Mouse (Mus musculus): Measurements from ENCODE around the gene Wsb1. TPM values are rescaled to one million over a fixed set of nuclear protein-coding genes. Genes with fewer than 3 reads are reported as not detected.
A peak's percentile ranks its signal among the peaks of the same experiment; 100 is the strongest.
"Not testable (repeated sequence)": the region's sequence is repeated elsewhere in the genome, so short reads cannot be mapped to it uniquely, and the experiment has no call there.

Gene Wsb1
- total RNA-seq, 2 experiments from 2014 or later: 6.7 to 6.9 TPM

DNA sequence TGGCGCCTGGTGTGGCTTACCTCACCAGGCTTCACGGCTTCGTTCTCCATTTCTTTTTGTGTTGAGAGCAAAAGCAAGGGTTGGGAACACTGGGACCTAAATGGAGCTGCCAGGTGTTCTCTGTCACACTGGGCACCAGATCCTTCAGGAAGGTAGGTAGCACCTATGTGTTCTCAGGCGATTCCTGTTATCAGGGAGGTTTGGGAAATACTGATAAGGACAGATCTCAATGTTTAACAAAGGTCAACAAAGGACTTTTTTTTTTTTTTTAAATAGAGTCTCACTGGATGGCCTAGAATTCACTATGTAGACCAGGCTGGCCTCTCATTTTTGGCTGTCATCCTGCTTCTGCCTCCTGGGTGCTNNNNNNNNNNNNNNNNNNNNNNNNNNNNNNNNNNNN lies 19.3 kb upstream of the Wsb1 start:
- intact Hi-C loops (cut with DNase I): no loop called here
- DNase-seq: no peak

GRCm38 (mm10) chr11:79273039-79273438 lies 18.6 kb upstream of the Wsb1 start:
- DNase-seq: no peak
- intact Hi-C loops (cut with DNase I): no loop called here

DNA sequence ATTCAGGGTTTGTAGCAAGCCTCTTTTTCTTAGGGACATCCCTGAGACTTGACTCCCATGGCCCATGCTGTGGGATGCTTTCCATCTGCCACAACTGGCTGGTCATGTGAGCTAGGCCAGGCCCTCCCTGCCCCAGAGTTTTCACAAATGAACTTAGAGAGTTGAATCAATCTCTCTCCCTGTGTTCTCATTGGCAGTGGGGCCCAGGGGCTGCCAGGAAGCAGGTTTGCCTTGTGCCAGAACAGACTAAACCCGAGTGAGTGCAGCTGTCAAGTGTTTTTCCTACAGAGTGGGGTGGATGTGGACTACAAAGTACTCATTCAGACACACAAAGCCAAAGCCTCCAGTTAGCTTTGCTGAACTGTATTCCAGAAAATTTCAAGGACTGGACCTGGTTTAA lies 12.7 kb upstream of the Wsb1 start:
- no peak for DNase-seq
- intact Hi-C loops (cut with DNase I): no loop called here

DNA sequence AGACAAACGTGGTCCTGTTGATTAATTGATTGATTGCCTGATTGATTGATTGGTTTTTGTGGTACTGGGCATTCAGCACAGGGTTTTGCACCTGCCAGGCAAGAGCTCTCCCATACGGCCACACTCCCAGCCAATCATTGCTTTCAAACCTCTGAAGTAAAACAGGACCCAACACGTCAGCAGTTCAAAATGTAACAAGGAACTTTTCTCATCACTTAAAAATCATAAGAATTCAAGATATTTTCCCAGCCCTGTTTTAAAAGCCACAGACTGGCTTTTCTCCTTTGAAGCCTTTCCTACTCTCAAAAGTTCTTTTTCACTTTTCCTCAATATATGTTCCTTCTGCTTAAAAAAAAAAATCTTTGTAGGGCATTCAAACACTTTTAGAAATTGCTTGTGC lies 9.9 kb upstream of the Wsb1 start:
- intact Hi-C loops (cut with DNase I): no loop called here
- no peak for DNase-seq

- intact Hi-C loops (cut with DNase I); DNase-seq: not testable (repeated sequence)
Observed at GRCm38 (mm10) chr11:79260126-79260525, 5.7 kb upstream of the Wsb1 start.

DNA sequence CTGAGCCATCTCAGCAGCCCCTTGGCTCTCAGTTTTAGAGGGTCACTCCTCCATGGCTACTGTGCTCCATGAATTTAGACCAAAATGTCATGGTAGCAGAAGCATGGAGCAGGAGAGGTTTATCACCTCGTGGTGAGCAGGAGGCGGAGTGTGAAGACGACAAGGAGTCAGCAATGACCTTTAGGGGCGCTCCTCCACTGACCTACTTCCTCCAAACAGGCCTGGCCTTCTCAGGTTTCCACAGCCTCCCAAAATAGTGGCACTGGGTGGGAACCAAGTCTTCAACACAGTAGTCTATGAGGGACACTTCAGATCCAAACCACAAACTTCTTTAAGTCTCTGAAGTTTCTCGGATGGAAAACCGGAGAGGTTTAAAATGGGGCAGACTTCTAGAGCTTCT lies 4.3 kb upstream of the Wsb1 start:
- intact Hi-C loops (cut with DNase I): loop anchor here (2.0 to 5.0 kb wide), 2 partner anchors 28 to 34 kb away; no protein-coding TSS in a partner anchor

GRCm38 (mm10) chr11:79253542-79254390 lies 705 bp downstream of the Wsb1 start:
- DNase-seq: peak; percentile 40 to 51
- intact Hi-C loops (cut with DNase I): no loop called here

More for the DNA sequence above, 4.3 kb upstream of the Wsb1 start:
- DNase-seq: peak in 1 of 2 experiments; percentile 14

- DNase-seq: no peak
- intact Hi-C loops (cut with DNase I): no loop called here
Observed at GRCm38 (mm10) chr11:79252881-79253541, 1.5 kb downstream of the Wsb1 start.

- intact Hi-C loops (cut with DNase I): no loop called here
- no peak for DNase-seq
Observed at GRCm38 (mm10) chr11:79239024-79239423, 15.4 kb downstream of the Wsb1 start.

DNA sequence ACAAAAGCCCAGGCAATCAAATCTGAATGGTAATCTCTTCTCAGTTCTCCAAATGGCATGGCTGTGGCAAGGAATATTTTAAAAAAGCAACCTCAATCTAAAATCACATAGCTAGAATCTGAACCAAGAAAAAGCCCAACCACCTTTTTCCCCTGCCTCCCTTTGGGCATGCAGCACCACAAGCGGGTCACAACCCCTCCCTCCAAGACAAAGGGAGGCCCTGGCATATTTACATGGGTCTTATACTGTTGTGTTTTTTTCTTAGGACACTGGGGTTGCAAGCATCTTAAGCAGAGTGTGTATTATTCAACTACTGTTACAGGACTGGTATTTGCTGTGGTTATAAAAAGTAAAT lies 16.1 kb downstream of the Wsb1 start:
- intact Hi-C loops (cut with DNase I): no loop called here
- DNase-seq: no peak

DNA sequence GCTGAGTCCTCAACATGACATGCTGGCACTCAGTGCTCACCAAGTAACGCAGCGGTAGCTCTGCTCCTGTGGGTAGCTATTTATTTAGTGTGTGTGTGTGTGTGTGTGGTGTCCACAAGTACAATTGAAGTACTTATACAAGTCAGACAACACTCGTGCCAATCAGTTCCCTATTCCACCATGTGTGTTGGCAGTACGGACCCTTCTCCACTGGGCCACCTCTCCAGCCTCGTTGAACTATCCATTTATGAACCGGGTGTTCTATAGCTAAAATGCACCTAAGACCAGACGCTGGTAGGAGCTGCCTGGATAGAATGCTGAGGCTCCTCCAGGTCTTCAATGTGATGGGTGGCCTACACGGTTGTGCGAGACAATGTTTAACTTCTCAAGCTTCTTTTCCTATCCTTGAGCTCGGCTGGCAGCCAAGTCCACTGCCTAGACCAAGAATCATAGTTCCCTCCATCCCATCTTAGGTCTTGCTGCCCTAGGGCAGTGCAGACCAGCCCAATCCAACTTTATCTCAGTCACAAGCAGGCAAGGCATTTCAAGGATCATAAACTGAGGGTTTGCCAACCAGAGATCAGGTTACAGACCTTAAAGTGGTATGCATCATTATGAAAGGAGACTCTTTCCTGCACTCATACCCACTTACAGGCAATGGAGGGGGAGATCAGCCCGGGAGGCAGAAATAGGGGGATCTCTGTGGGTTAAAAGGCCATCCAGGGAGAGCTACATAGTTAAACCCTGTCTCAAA lies 16.6 kb downstream of the Wsb1 start:
- DNase-seq: no peak
- intact Hi-C loops (cut with DNase I): no loop called here

DNA sequence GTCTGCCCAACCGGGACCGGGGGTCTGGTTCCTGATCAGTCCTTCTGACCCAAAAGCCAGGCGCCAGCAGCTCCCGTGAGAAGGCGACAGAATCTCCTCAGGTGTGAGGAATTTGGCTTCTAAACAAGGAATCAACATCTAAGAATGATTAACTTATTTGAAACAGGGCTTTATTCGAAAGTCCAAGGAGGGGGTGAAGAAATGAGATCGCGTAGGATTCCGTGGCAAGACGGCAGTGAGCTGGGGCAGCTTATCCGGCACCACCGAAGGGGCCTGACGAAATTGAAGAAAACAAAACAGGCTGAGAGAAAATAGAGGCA lies 24.3 kb downstream of the Wsb1 start:
- no peak for DNase-seq
- intact Hi-C loops (cut with DNase I): loop anchor here (2.0 kb wide), 1 partner anchor 29 kb away; no protein-coding TSS in a partner anchor

- peak; percentile 40 to 41 for DNase-seq
- intact Hi-C loops (cut with DNase I): loop anchor here (2.0 kb wide), 1 partner anchor 29 kb away; no protein-coding TSS in a partner anchor
Observed at GRCm38 (mm10) chr11:79229561-79230250, 24.8 kb downstream of the Wsb1 start.

DNA sequence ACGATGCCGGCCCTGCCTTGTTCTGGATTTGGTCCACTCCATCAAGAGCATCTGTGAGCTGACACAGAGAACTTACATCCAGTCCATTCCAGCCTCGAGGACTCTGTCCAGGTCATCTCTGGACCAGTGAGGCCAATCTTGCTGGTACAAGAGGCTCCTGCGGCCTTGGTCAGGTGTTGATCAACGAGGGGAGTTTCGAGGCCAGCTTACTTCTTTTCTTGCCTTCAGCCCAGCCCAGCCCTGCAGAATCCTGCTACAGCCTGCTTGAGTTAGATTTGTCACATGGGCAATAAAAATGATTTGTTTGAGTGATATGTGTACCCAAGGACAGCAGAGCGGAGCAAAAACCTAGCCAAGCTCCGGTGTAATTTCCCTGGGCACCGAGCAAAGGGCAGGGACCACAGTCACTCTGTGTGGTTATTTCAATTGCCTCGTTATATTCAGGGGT lies 25.4 kb downstream of the Wsb1 start:
- DNase-seq: peak in 1 of 2 experiments; percentile 31
- intact Hi-C loops (cut with DNase I): no loop called here

GRCm38 (mm10) chr11:79228089-79228488 lies 26.4 kb downstream of the Wsb1 start:
- intact Hi-C loops (cut with DNase I): no loop called here
- no peak for DNase-seq

GRCm38 (mm10) chr11:79225371-79226155 lies 28.9 kb downstream of the Wsb1 start:
- no peak for DNase-seq
- intact Hi-C loops (cut with DNase I): no loop called here

GRCm38 (mm10) chr11:79224562-79225280 lies 29.8 kb downstream of the Wsb1 start:
- intact Hi-C loops (cut with DNase I): loop anchor here (5.0 kb wide), 1 partner anchor 178 kb away; no protein-coding TSS in a partner anchor
- peak; percentile 94 to 97 for DNase-seq

- intact Hi-C loops (cut with DNase I): loop anchor here (2.0 to 5.0 kb wide), 2 partner anchors 67 to 179 kb away; no protein-coding TSS in a partner anchor
Observed at GRCm38 (mm10) chr11:79223420-79223819, 31.1 kb downstream of the Wsb1 start.

DNA sequence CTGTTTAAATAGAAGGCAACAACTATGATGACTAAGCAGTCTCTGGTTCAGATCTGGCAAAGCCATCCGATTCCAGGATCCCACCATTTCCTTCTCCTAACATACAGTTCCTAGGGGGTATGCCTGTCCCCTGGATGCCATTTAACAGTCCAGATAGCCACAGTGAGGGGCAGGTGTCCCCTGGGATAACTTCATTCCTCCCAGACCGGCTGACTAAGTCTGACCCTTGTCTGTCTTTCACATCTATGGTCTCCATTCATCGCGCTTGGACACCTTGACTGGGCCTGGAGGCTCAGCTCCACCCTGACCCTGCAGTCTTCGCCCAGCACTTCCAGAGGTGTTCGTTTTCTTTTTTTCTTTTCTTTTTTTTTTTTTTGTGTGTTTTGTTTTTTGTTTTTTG lies 31.8 kb downstream of the Wsb1 start:
- DNase-seq: peak in 1 of 2 experiments; percentile 4
- intact Hi-C loops (cut with DNase I): loop anchor here (2.0 to 5.0 kb wide), 2 partner anchors 68 to 180 kb away; no protein-coding TSS in a partner anchor

More at GRCm38 (mm10) chr11:79223420-79223819, 31.1 kb downstream of the Wsb1 start:
- DNase-seq: no peak
